Mouse (Mus musculus) limb, embryonic 11.5 days (tissue): ENCODE measurements around the gene Pgbd5. TPM values are rescaled to one million over a fixed set of nuclear protein-coding genes. Genes with fewer than 3 reads are reported as not detected.

ENCODE experiments used
- ATAC-seq: fragments of 200-750 bp; cut with Nextera tagmentation; 2 replicates; pipeline ENCODE4 v1.8.0; 2017; ENCODE audit warnings: low read depth; ENCODE audit not compliant: insufficient number of reproducible peaks, low FRiP score, low TSS enrichment
- DNase-seq: peaks from one replicate; pipeline ENCODE4 v3.0.0-alpha.2; 2015; ENCODE audit warnings: low spot score
- H3K27ac ChIP-seq: fragments of 300-500 bp; sonication (generic); replicated peaks from 2 replicates; pipeline ENCODE4 v1.5.1; 2014; ENCODE audit warnings: low read depth, mild to moderate bottlenecking, low read length
- H3K27me3 ChIP-seq: fragments of 300-500 bp; sonication (generic); 2 replicates; pipeline ENCODE4 v1.6.1; 2014; ENCODE audit warnings: mild to moderate bottlenecking, low read length, mixed read lengths; ENCODE audit not compliant: control insufficient read depth, insufficient read depth
- H3K36me3 ChIP-seq: fragments of 300-500 bp; sonication (generic); 2 replicates; pipeline ENCODE4 v1.6.1; 2014; ENCODE audit warnings: mild to moderate bottlenecking, low read length, moderate library complexity, mixed read lengths; ENCODE audit not compliant: control insufficient read depth, insufficient read depth
- H3K4me1 ChIP-seq: fragments of 300-500 bp; sonication (generic); 2 replicates; pipeline ENCODE4 v1.6.1; 2014; ENCODE audit warnings: low read length, mixed read lengths; ENCODE audit not compliant: control insufficient read depth, insufficient read depth
- H3K4me2 ChIP-seq: fragments of 300-500 bp; sonication (generic); 2 replicates; pipeline ENCODE4 v1.6.1; 2014; ENCODE audit warnings: low read depth, mild to moderate bottlenecking, moderate library complexity; ENCODE audit not compliant: severe bottlenecking
- H3K4me3 ChIP-seq: fragments of 300-500 bp; sonication (generic); 2 replicates; pipeline ENCODE4 v1.5.1; 2014; ENCODE audit warnings: low read depth, low read length
- H3K9ac ChIP-seq: fragments of 300-500 bp; sonication (generic); 2 replicates; pipeline ENCODE4 v1.6.1; 2014; ENCODE audit warnings: mild to moderate bottlenecking, low read length
- H3K9me3 ChIP-seq: fragments of 300-500 bp; sonication (generic); 2 replicates; pipeline ENCODE4 v1.6.1; 2016; ENCODE audit warnings: low read length; ENCODE audit not compliant: control insufficient read depth
- WGBS: fragments of 180-500 bp; shearing (Covaris S2); extraction: QIAGEN DNeasy Blood & Tissue Kit; methylation state at CpG from one replicate; pipeline ENCODE4 v1.1.7; 2014; 5-methylcytosine and 5-hydroxymethylcytosine counted together
- polyA plus RNA-seq: library from polyadenylated mRNA; unstranded; fragments of >200 nt; fragmentation: Nextera tagmentation; extraction: Ambion mirVana; gene quantifications from 2 replicates; pipeline ENCODE4 v1.2.1, GENCODE M21; 2014

Pgbd5 gene
- polyA plus RNA-seq, 1 experiment from 2014 or later: 0.36 TPM

DNA sequence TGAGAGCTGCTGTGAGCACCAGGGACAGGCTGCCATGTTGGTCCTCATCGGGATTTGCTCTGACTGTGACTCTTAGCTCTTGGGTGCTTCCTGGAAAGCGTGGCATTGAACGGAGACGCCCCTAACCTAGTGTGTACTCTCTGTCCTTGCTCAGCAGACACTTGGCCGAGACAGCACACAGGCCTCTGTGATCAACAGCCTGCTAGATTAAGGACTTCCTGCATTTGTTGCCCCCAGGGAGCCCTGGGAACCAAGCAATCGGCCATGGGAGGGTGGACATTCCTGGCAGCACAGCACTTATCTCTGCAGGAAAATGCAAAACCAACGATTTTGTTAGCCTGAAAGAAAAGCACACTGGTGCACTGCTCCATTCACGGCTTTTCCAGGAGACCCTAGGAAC, 18.0 kb downstream of the Pgbd5 start:
- 55% methylated on average over 8 of the region's 8 CpGs for WGBS
- DNase-seq (no peak), ATAC-seq (no peak)
- H3K4me1 ChIP-seq: no peaks in the 10 kb centered on the region
- H3K36me3 ChIP-seq: no peaks in the 10 kb centered on the region
- no peak overlapping the region for H3K4me2 ChIP-seq
- H3K9me3 ChIP-seq: no peaks in the 10 kb centered on the region
- H3K27me3 ChIP-seq: no peaks in the 10 kb centered on the region
- no peak overlapping the region for H3K27ac ChIP-seq
- H3K4me3 ChIP-seq: no peak overlapping the region
- H3K9ac ChIP-seq: no peak overlapping the region

GRCm38 (mm10) chr8:124418927-124419326, 20.5 kb downstream of the Pgbd5 start:
- H3K4me3 ChIP-seq: no peak overlapping the region
- H3K9me3 ChIP-seq: no peaks in the 10 kb centered on the region
- H3K27me3 ChIP-seq: no peaks in the 10 kb centered on the region
- no peak for ATAC-seq
- H3K36me3 ChIP-seq: no peaks in the 10 kb centered on the region
- no peak overlapping the region for H3K9ac ChIP-seq
- 90% methylated on average over 5 of the region's 5 CpGs for WGBS
- no peaks in the 10 kb centered on the region for H3K4me1 ChIP-seq
- no peak overlapping the region for H3K27ac ChIP-seq
- no peak for DNase-seq
- no peak overlapping the region for H3K4me2 ChIP-seq

DNA sequence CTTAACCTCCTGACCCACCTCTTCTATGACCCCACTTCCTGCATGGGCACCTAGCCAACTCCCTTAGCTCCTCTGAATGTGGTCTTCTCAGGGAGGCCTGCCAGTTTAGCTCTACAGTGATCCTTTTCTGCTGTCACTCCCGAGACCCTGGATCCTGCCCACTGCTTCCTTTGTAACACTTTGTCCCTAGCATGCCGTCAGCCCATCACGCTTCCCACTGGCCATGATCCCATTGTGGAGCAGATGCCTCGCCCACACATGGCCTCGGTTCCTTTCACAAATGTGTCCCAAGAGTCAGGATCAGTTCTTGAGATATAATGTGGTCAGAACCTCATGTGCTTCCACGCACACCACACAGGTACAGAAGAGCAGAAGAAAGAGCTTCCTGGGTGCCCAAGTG, 21.3 kb downstream of the Pgbd5 start:
- H3K27me3 ChIP-seq: no peaks in the 10 kb centered on the region
- H3K4me2 ChIP-seq: no peak overlapping the region
- ATAC-seq (no peak), DNase-seq (no peak)
- H3K4me3 ChIP-seq: no peak overlapping the region
- H3K9ac ChIP-seq: no peak overlapping the region
- WGBS: 86% methylated on average over 6 of the region's 6 CpGs
- no peak overlapping the region for H3K27ac ChIP-seq
- no peaks in the 10 kb centered on the region for H3K4me1 ChIP-seq
- no peaks in the 10 kb centered on the region for H3K36me3 ChIP-seq
- no peaks in the 10 kb centered on the region for H3K9me3 ChIP-seq

DNA sequence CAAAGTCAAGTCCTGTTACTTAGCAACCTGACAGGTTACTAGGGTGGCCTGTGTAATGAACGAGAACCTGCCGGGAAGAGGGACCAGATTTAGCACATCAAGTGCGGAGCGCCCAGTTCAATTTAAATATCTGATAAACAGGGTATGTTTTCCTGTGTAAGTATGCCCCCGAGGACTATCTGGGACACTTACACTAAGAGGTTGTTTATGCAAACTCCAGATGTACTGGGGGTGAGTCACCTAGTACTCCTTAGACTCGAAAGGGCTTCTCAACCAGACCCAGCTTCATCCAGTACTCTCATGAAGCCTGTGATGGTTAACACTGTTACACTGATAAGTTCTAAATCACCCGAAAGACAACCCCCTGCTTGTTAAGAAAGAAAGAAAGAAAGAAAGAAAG, 22.8 kb downstream of the Pgbd5 start:
- Histone ChIP-seq H3K9ac (no peak overlapping the region), H3K4me1 (no peaks in the 10 kb centered on the region), H3K27ac (no peak overlapping the region), H3K27me3 (no peaks in the 10 kb centered on the region), H3K4me2 (no peak overlapping the region), H3K36me3 (no peaks in the 10 kb centered on the region), H3K9me3 (no peaks in the 10 kb centered on the region), H3K4me3 (no peak overlapping the region)
- no peak for DNase-seq
- WGBS: 70% methylated on average over 7 of the region's 7 CpGs
- no peak for ATAC-seq

GRCm38 (mm10) chr8:124415789-124416188, 23.7 kb downstream of the Pgbd5 start:
- Histone ChIP-seq H3K4me3 (no peak overlapping the region), H3K4me2 (no peak overlapping the region), H3K4me1 (no peaks in the 10 kb centered on the region), H3K27ac (no peak overlapping the region), H3K9ac (no peak overlapping the region), H3K36me3 (no peaks in the 10 kb centered on the region), H3K27me3 (no peaks in the 10 kb centered on the region), H3K9me3 (no peaks in the 10 kb centered on the region)
- ATAC-seq (no peak), DNase-seq (no peak)
- 67% methylated on average over 3 of the region's 3 CpGs for WGBS

- Histone ChIP-seq H3K36me3 (no peaks in the 10 kb centered on the region), H3K9ac (no peak overlapping the region), H3K4me2 (no peak overlapping the region), H3K9me3 (no peaks in the 10 kb centered on the region), H3K4me3 (no peak overlapping the region), H3K4me1 (no peaks in the 10 kb centered on the region), H3K27me3 (no peaks in the 10 kb centered on the region), H3K27ac (no peak overlapping the region)
- 95% methylated on average over 8 of the region's 8 CpGs for WGBS
- no peak for DNase-seq
- no peak for ATAC-seq
Measured at GRCm38 (mm10) chr8:124415002-124415401, 24.5 kb downstream of the Pgbd5 start.

GRCm38 (mm10) chr8:124413244-124413965, 26.1 kb downstream of the Pgbd5 start:
- DNase-seq (no peak), ATAC-seq (no peak)
- H3K4me3 ChIP-seq: no peak overlapping the region
- 84% methylated on average over 11 of the region's 11 CpGs for WGBS
- no peaks in the 10 kb centered on the region for H3K4me1 ChIP-seq
- H3K4me2 ChIP-seq: no peak overlapping the region
- H3K27me3 ChIP-seq: no peaks in the 10 kb centered on the region
- no peaks in the 10 kb centered on the region for H3K36me3 ChIP-seq
- H3K9ac ChIP-seq: no peak overlapping the region
- H3K27ac ChIP-seq: no peak overlapping the region
- H3K9me3 ChIP-seq: no peaks in the 10 kb centered on the region

DNA sequence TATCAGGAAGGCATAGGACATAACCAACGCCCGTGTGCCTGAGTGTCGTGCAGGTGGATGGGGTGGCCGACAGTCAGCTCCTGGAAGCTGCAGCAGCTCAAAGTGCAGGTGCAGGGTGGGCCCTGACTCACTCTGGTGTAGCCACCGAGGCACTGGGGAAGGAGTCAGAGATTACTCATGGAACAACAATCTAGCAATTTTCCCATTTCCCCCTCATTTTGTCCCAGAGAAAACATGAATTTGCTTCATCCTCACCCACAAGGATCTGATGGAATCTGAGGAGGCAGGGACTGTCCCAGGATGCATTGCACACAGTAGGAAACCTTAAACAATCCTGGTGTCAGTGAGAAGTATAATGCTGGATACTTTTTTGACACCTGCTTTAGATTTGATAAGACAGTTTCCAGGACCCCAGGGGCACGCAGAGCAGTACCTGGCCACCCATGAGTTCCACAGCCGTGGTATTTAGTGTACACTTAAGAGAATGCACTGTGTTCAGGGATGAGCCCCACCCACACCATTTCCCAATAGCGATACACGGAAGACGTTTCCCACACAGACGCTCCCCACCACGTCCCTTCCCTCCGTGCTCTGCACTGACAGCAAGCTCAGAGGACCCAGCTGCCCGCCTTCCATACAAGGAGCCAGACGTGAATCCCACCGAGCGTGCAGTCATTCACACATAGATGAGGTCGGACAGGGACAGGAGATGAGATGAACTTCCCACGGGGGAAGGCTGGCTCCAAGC, 26.8 kb downstream of the Pgbd5 start:
- Histone ChIP-seq H3K36me3 (no peaks in the 10 kb centered on the region), H3K4me1 (no peaks in the 10 kb centered on the region), H3K9me3 (no peaks in the 10 kb centered on the region), H3K4me3 (no peak overlapping the region), H3K9ac (no peak overlapping the region), H3K27me3 (no peaks in the 10 kb centered on the region), H3K27ac (no peak overlapping the region), H3K4me2 (no peak overlapping the region)
- 85% methylated on average over 19 of the region's 19 CpGs for WGBS
- no peak for DNase-seq
- no peak for ATAC-seq
